Mouse (Mus musculus): ENCODE measurements around the gene Pum1. TPM values are rescaled to one million over a fixed set of nuclear protein-coding genes. Genes with fewer than 3 reads are reported as not detected.

The Pum1 gene
- polyA plus RNA-seq (2015; fragmentation: Nextera tagmentation; extraction: Ambion mirVana) = 27.0 and 28.0 TPM in 2 replicates

DNA sequence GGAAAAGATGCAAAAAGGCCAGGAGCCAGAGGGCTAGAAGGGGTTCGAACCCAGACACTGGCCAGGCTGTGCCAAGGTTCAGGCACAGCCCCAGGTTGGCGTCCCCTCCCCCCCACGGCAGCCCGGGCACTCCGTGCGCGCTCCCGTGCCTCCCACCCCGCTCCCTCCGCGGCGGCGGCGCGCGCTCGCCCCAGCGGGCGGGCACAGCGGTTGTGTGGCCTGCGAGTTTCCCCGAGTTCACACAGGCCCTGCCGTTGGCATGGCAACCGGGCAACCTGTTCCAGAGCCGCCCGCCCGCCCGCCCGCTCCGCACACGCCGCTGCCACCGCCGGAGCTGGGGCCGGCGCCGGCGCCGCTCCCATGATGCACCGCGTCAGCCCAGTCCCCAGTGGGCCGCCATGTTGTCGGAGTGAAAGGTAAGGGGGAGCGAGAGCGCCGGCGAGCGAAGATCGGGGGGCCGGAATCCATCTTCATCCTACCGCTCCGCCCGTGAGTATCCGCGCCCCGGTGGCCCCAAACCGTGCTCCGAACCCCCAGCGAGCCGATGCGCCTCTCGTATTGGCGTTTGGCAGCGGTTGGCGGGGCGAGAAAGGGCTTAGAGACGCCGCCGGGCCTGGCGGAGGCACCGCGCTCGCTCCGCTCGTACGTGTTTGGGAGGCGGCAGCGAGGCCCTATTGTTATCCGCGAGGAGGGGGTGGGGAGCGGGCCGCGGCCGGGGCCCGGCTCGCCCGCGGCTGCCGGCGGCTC is at the start of gene Pum1:
TSS of gene Pum1 (plus strand) at position 343 of the 747 bp plus-strand sequence.

DNA sequence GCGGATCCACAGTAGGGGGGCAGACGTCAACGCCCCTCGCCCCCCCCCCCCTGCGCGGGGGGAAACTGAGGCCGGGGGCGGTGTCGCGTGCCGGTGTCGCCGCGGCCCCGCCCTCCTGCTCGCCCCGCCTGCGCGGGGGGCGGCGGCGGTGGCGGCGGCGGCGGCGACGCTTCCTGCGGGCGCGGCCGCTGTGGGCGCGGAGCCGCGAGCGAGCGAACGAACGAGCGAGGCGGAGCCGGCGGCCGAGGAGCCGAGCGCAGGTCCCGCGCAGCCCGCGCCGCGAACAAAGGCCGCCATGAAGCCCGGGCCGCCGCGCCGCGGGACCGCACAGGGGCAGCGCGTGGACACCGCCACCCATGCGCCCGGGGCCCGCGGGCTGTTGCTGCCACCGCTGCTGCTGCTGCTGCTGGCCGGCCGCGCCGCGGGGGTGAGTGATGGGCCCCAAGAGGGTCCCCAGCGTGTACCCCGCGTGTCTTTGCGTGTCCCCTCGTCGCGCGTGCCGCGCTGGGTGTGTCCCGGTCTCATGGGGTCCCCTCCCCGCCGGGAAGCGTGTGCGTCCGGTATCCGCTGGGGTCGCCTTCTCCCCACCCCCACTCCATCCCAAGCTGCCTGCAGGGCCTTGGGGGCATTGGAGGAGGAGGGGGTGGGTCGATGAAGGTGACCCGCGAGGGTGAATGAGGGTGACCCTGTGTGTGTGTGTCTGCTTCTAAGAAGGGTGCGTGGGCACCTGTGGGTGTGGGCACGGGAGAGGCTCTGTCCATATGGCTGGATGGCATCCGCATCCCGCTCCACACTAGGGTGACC is 129.5 kb downstream of the Pum1 start, which contains the start of gene Sdc3:
TSS of gene Sdc3 (plus strand) at position 162 of the 804 bp plus-strand sequence.

Other genes starting within 250 kb of the Pum1 start
- 0.12 and 0.36 TPM in 2 replicates for gene Nkain1, start 89.1 kb upstream of the Pum1 start, polyA plus RNA-seq (2015; fragmentation: Nextera tagmentation; extraction: Ambion mirVana)
- gene Sdc3, start 129.2 kb downstream of the Pum1 start, polyA plus RNA-seq (2015; fragmentation: Nextera tagmentation; extraction: Ambion mirVana) = 8.8 and 9.8 TPM in 2 replicates
- 41.6 and 55.9 TPM in 2 replicates for gene Laptm5, start 249.8 kb downstream of the Pum1 start, polyA plus RNA-seq (2015; fragmentation: Nextera tagmentation; extraction: Ambion mirVana)

All from skeletal muscle tissue, postnatal 0 days (tissue).